Mouse (Mus musculus) kidney, adult 2 months (tissue): ENCODE data around the gene St3gal3. TPM values are rescaled to one million over a fixed set of nuclear protein-coding genes. Genes with fewer than 3 reads are reported as not detected.
A peak's percentile ranks its signal among the peaks of the same experiment; 100 is the strongest.

Experiments used
- DNase-seq: peaks from one replicate; pipeline ENCODE4 v3.0.0; 2021
- H3K27ac ChIP-seq: fragments of 200-500 bp; 2 replicates; pipeline ENCODE4 v1.5.1; 2012; ENCODE audit warnings: low read depth, low read length, control low read depth, inconsistent platforms; ENCODE audit not compliant: insufficient read depth
- H3K27me3 ChIP-seq: fragments of 200-500 bp; replicated peaks from 2 replicates; pipeline ENCODE4 v1.6.1; 2012; ENCODE audit warnings: mild to moderate bottlenecking, moderate library complexity, low read length, inconsistent platforms; ENCODE audit not compliant: control insufficient read depth, insufficient read depth
- H3K36me3 ChIP-seq: fragments of 200-500 bp; 2 replicates; pipeline ENCODE4 v1.6.1; 2012; ENCODE audit warnings: mild to moderate bottlenecking, moderate library complexity, low read length, inconsistent platforms; ENCODE audit not compliant: control insufficient read depth, insufficient read depth
- H3K4me1 ChIP-seq: fragments of 200-500 bp; 2 replicates; pipeline ENCODE4 v1.6.1; 2011; ENCODE audit warnings: low read length; ENCODE audit not compliant: control insufficient read depth, insufficient read depth
- H3K4me3 ChIP-seq: fragments of 200-500 bp; 2 replicates; pipeline ENCODE4 v1.5.1; 2011; ENCODE audit warnings: mild to moderate bottlenecking, low read depth, low read length, control low read depth; ENCODE audit not compliant: insufficient read depth
- CTCF ChIP-seq: fragments of 200-500 bp; conservative IDR thresholded peaks from 2 replicates; pipeline ENCODE4 v1.5.1; 2011; ENCODE audit warnings: low read depth, mild to moderate bottlenecking, control low read depth, low read length, moderate library complexity, mixed read lengths; ENCODE audit not compliant: insufficient read depth, insufficient read length
- POLR2A ChIP-seq: fragments of 200-500 bp; IDR thresholded peaks from one replicate; pipeline ENCODE4 v1.6.1; 2011; ENCODE audit warnings: low read depth, low read length, control low read depth
- WGBS: fragments of 180-500 bp; shearing (Covaris S2); methylation state at CpG from one replicate; pipeline ENCODE4 v1.1.7; 2018; 5-methylcytosine and 5-hydroxymethylcytosine counted together
- polyA plus RNA-seq: library from polyadenylated mRNA; depleted of rRNA; stranded (reverse); fragments of >200 nt; gene quantifications from 2 replicates; pipeline ENCODE4 v1.2.3, GENCODE M21; 2012

St3gal3 gene
- polyA plus RNA-seq, 1 experiment = 50.7 TPM

GRCm38 (mm10) chr4:118000605-118001208 lies 134.0 kb downstream of the St3gal3 start:
- no peaks in the 10 kb centered on the region for H3K36me3 ChIP-seq
- WGBS = 33% methylated on average over 10 of the region's 10 CpGs
- H3K4me1 ChIP-seq = peaks cover 37% of the 10 kb centered on the region
- H3K27me3 ChIP-seq = no peaks in the 10 kb centered on the region
- H3K27ac ChIP-seq = peak overlapping the region; percentile 48; the same call in 1 of the 2 replicates
- peak; percentile 70 for DNase-seq
- TF ChIP-seq POLR2A (no peak), CTCF (no peak)
- no peak overlapping the region for H3K4me3 ChIP-seq

- no peak for DNase-seq
- Histone ChIP-seq H3K36me3 (no peaks in the 10 kb centered on the region), H3K4me3 (no peak overlapping the region), H3K4me1 (peaks cover 43% of the 10 kb centered on the region), H3K27ac (no peak overlapping the region), H3K27me3 (no peaks in the 10 kb centered on the region)
- 57% methylated on average over 7 of the region's 7 CpGs for WGBS
- TF ChIP-seq POLR2A = no peak
- no peak for TF ChIP-seq CTCF
These were observed 134.8 kb downstream of the St3gal3 start for GRCm38 (mm10) chr4:117999951-118000350.

GRCm38 (mm10) chr4:117997381-117998269 lies 137.1 kb downstream of the St3gal3 start:
- Histone ChIP-seq H3K27ac (peak overlapping the region; percentile 21; the same call in 1 of the 2 replicates), H3K36me3 (no peaks in the 10 kb centered on the region), H3K4me1 (peaks cover 48% of the 10 kb centered on the region), H3K4me3 (no peak overlapping the region), H3K27me3 (no peaks in the 10 kb centered on the region)
- peak; percentile 69 for DNase-seq
- 27% methylated on average over 20 of the region's 20 CpGs for WGBS
- TF ChIP-seq POLR2A (no peak), CTCF (no peak)

GRCm38 (mm10) chr4:117996701-117997100 lies 138.0 kb downstream of the St3gal3 start:
- no peak overlapping the region for H3K4me3 ChIP-seq
- peak; percentile 31 for DNase-seq
- no peaks in the 10 kb centered on the region for H3K36me3 ChIP-seq
- peaks cover 45% of the 10 kb centered on the region for H3K4me1 ChIP-seq
- WGBS = 70% methylated on average over 5 of the region's 5 CpGs
- no peak overlapping the region for H3K27ac ChIP-seq
- TF ChIP-seq CTCF = no peak
- no peak for TF ChIP-seq POLR2A
- H3K27me3 ChIP-seq = no peaks in the 10 kb centered on the region

- Histone ChIP-seq H3K36me3 (no peaks in the 10 kb centered on the region), H3K4me3 (no peak overlapping the region), H3K27me3 (no peaks in the 10 kb centered on the region), H3K4me1 (peaks cover 33% of the 10 kb centered on the region), H3K27ac (no peak overlapping the region)
- DNase-seq = peak; percentile 64
- TF ChIP-seq CTCF = no peak
- no peak for TF ChIP-seq POLR2A
- WGBS = 64% methylated on average over 1 of the region's 1 CpGs
These were observed 139.3 kb downstream of the St3gal3 start for GRCm38 (mm10) chr4:117995461-117995860.

- Histone ChIP-seq H3K4me1 (peaks cover 26% of the 10 kb centered on the region), H3K27me3 (no peaks in the 10 kb centered on the region), H3K4me3 (no peak overlapping the region), H3K27ac (no peak overlapping the region), H3K36me3 (no peaks in the 10 kb centered on the region)
- 91% methylated on average over 2 of the region's 2 CpGs for WGBS
- DNase-seq = no peak
- TF ChIP-seq CTCF (no peak), POLR2A (no peak)
These were observed 141.3 kb downstream of the St3gal3 start for GRCm38 (mm10) chr4:117993421-117993820.

GRCm38 (mm10) chr4:117992872-117993271 lies 141.8 kb downstream of the St3gal3 start:
- DNase-seq = peak; percentile 44
- Histone ChIP-seq H3K36me3 (no peaks in the 10 kb centered on the region), H3K27me3 (no peaks in the 10 kb centered on the region), H3K27ac (no peak overlapping the region), H3K4me1 (peaks cover 24% of the 10 kb centered on the region), H3K4me3 (no peak overlapping the region)
- WGBS = 45% methylated on average over 7 of the region's 7 CpGs
- TF ChIP-seq CTCF (peak; percentile 60), POLR2A (no peak)
